Mouse (Mus musculus): ENCODE results near the gene BC029722. TPM values are rescaled to one million over a fixed set of nuclear protein-coding genes. Genes with fewer than 3 reads are reported as not detected.

Gene BC029722
- total and polyA plus RNA-seq, 2 experiments from 2014 or later, result 35.4 to 52.2 TPM

DNA sequence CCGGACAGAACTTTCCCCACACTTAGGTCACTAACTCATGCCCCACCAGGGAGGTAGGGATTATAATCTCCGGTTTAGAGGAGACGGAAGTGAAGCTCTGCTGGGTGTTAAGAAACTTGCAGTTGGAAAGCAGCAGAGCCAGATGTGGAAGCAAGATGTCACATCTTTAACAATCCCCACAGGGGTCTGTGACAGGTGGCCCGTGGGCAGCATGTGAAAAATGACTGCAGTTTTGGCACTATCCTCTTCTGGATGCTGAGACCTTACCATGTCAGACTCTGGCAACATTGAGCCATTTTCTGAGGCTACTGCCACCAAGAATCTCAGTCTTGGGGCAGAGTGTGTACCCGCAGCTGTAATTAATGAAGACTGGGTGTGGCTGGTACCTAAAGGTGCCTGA lies 15.2 kb downstream of the BC029722 start:
- no peak overlapping the region for H3K27ac ChIP-seq
- H3K4me3 ChIP-seq (ENCODE audit: low read length), result no peak overlapping the region
- no peak overlapping the region for H3K4me2 ChIP-seq (ENCODE audit: low read depth, low read length)
- H3K9ac ChIP-seq (replicated peaks; ENCODE audit: low read length), result no peak overlapping the region
- H3K4me1 ChIP-seq (ENCODE audit: insufficient read depth, low read length), result no peaks in the 10 kb centered on the region
- peaks cover 13% of the 10 kb centered on the region; the same call in 1 of the 2 replicates for H3K36me3 ChIP-seq (ENCODE audit: insufficient read depth, low read length)
- DNase-seq (ENCODE audit: low spot score) (no peak), ATAC-seq (no peak)
- WGBS, result 60% methylated on average over 5 of the region's 5 CpGs
- H3K27me3 ChIP-seq (ENCODE audit: insufficient read depth, low read length), result no peaks in the 10 kb centered on the region
- no peaks in the 10 kb centered on the region for H3K9me3 ChIP-seq (ENCODE audit: low read length)
- no peak for TF ChIP-seq CTCF (IDR thresholded peaks at IDR 0.05; ENCODE audit: low read depth)

DNA sequence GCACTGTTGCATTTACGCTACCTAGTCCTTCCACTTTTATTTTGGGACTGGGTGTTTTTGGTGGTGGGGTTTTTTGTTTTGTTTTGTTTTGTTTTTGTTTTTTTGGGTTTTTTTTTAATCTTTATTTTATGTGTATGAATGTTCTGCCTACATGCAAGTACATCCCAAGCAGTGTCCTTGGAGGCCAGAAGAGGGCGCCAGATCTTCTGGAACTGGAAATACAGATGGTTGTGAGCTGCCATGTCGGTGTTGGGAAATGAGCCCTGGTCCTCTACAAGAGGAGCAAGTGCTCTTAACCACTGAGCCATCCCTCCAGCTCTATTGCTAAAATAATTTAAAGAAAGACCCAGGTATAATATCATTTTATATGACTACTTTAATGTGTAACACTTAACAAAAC lies 16.5 kb downstream of the BC029722 start:
- ATAC-seq, result no peak
- Histone ChIP-seq H3K4me3 (ENCODE audit: low read length) (no peak overlapping the region), H3K4me2 (ENCODE audit: low read depth, low read length) (no peak overlapping the region), H3K9ac (replicated peaks; ENCODE audit: low read length) (no peak overlapping the region), H3K27me3 (ENCODE audit: insufficient read depth, low read length) (no peaks in the 10 kb centered on the region), H3K27ac (no peak overlapping the region), H3K36me3 (ENCODE audit: insufficient read depth, low read length) (peaks cover 13% of the 10 kb centered on the region; the same call in 1 of the 2 replicates), H3K9me3 (ENCODE audit: low read length) (no peaks in the 10 kb centered on the region), H3K4me1 (ENCODE audit: insufficient read depth, low read length) (no peaks in the 10 kb centered on the region)
- no peak for DNase-seq (ENCODE audit: low spot score)
- peak; percentile 49 for TF ChIP-seq CTCF (IDR thresholded peaks at IDR 0.05; ENCODE audit: low read depth)
- 49% methylated on average over 3 of the region's 3 CpGs for WGBS

DNA sequence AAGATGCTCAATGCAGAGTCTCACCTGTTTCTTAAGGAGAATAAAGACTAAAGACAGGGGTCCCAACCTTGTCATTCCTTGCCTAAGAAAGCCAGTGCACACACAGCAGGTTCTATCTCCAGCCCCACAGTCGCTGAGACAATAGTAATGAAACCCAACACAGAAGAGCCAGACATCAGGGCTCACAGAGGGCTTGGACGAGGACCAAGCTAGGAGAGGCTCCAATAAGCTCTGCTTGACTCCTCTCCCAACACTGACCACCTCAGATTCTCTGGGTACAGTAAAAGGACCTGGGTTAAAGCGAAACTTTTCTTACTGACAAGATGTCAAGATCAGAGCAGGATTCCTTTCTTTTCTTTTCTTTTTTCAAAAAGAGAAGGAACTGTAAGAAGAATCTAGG lies 20.6 kb downstream of the BC029722 start:
- Histone ChIP-seq H3K27me3 (ENCODE audit: insufficient read depth, low read length) (no peaks in the 10 kb centered on the region), H3K4me1 (ENCODE audit: insufficient read depth, low read length) (no peaks in the 10 kb centered on the region), H3K4me3 (ENCODE audit: low read length) (no peak overlapping the region), H3K27ac (no peak overlapping the region), H3K9me3 (ENCODE audit: low read length) (no peaks in the 10 kb centered on the region), H3K36me3 (ENCODE audit: insufficient read depth, low read length) (peaks cover 13% of the 10 kb centered on the region; the same call in 1 of the 2 replicates), H3K9ac (replicated peaks; ENCODE audit: low read length) (no peak overlapping the region), H3K4me2 (ENCODE audit: low read depth, low read length) (no peak overlapping the region)
- ATAC-seq (no peak), DNase-seq (ENCODE audit: low spot score) (no peak)
- 51% methylated on average over 3 of the region's 3 CpGs for WGBS
- no peak for TF ChIP-seq CTCF (IDR thresholded peaks at IDR 0.05; ENCODE audit: low read depth)

- Histone ChIP-seq H3K36me3 (ENCODE audit: insufficient read depth, low read length) (peaks cover 3% of the 10 kb centered on the region; the same call in 1 of the 2 replicates), H3K9ac (replicated peaks; ENCODE audit: low read length) (no peak overlapping the region), H3K4me1 (ENCODE audit: insufficient read depth, low read length) (no peaks in the 10 kb centered on the region), H3K4me2 (ENCODE audit: low read depth, low read length) (no peak overlapping the region), H3K4me3 (ENCODE audit: low read length) (no peak overlapping the region), H3K9me3 (ENCODE audit: low read length) (no peaks in the 10 kb centered on the region), H3K27ac (peak overlapping the region; percentile 71; the same call in 1 of the 2 replicates), H3K27me3 (ENCODE audit: insufficient read depth, low read length) (no peaks in the 10 kb centered on the region)
- ATAC-seq (peak; percentile 63), DNase-seq (ENCODE audit: low spot score) (peak; percentile 70)
- WGBS, result 68% methylated on average over 12 of the region's 12 CpGs
- peak; percentile 21; the same call in 1 of the 2 replicates for TF ChIP-seq CTCF (IDR thresholded peaks at IDR 0.05; ENCODE audit: low read depth)
Measured at GRCm38 (mm10) chr2:155794674-155795445, 24.4 kb downstream of the BC029722 start.

- Histone ChIP-seq H3K9ac (replicated peaks; ENCODE audit: low read length) (no peak overlapping the region), H3K36me3 (ENCODE audit: insufficient read depth, low read length) (no peaks in the 10 kb centered on the region), H3K27ac (no peak overlapping the region), H3K4me3 (ENCODE audit: low read length) (no peak overlapping the region), H3K4me1 (ENCODE audit: insufficient read depth, low read length) (no peaks in the 10 kb centered on the region), H3K4me2 (ENCODE audit: low read depth, low read length) (no peak overlapping the region), H3K27me3 (ENCODE audit: insufficient read depth, low read length) (no peaks in the 10 kb centered on the region), H3K9me3 (ENCODE audit: low read length) (no peaks in the 10 kb centered on the region)
- 23% methylated on average over 12 of the region's 12 CpGs for WGBS
- no peak for TF ChIP-seq CTCF (IDR thresholded peaks at IDR 0.05; ENCODE audit: low read depth)
- DNase-seq (ENCODE audit: low spot score) (no peak), ATAC-seq (no peak)
Measured at GRCm38 (mm10) chr2:155792899-155793298, 26.3 kb downstream of the BC029722 start.

GRCm38 (mm10) chr2:155787949-155788931 lies 31.0 kb downstream of the BC029722 start:
- no peaks in the 10 kb centered on the region for H3K9me3 ChIP-seq (ENCODE audit: low read length)
- H3K27me3 ChIP-seq (ENCODE audit: insufficient read depth, low read length), result no peaks in the 10 kb centered on the region
- TF ChIP-seq CTCF (IDR thresholded peaks at IDR 0.05; ENCODE audit: low read depth), result no peak
- 62% methylated on average over 18 of the region's 18 CpGs for WGBS
- no peaks in the 10 kb centered on the region for H3K36me3 ChIP-seq (ENCODE audit: insufficient read depth, low read length)
- peak overlapping the region; percentile 51 for H3K27ac ChIP-seq
- H3K4me3 ChIP-seq (ENCODE audit: low read length), result no peak overlapping the region
- no peak overlapping the region for H3K4me2 ChIP-seq (ENCODE audit: low read depth, low read length)
- DNase-seq (ENCODE audit: low spot score) (peak; percentile 52), ATAC-seq (peak; percentile 57)
- no peak overlapping the region for H3K9ac ChIP-seq (replicated peaks; ENCODE audit: low read length)
- H3K4me1 ChIP-seq (ENCODE audit: insufficient read depth, low read length), result 0 out of 2 replicates have a peak, but pooled peaks cover 4% of the 10 kb centered on the region
